ENCODE assay signal across 8 mouse cellular contexts in the genomic region with DNA sequence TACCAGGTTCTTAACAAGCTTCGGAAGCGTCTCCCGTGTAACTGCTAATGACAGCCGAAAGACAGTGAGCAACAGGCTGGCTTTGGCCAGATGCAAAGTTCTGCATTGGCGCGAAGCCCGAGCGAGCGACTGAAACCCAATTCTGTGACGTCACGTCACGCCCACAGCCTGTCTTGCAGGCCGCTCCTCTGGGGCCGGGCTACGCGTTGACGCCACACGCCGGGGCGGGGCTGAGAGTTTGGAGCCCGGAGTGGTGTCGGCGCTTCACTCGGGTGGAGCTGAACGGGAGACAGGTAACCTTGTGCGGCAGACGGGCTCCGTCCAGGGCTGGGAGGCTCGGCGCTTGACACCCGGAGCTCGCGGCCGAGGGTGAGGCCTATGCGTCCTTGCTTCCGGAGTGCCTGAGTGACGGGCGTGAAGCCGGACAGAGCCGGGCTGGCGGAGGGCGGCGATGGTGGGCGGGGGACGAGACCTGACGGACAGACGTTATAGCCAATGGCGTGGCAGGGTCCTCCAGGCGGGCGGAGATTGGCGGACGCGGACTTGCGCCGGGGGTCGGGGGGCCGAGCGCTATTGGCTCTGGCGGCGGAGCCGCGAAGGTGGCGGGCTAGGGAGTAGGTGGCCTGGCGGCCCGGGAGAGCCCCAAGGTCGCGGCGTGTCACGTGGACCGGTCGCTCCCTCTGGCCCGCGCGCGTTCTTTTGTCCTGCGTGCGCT. TPM values are rescaled to one million over a fixed set of nuclear protein-coding genes. Genes with fewer than 3 reads are reported as not detected.
DNase-seq lines count a peak whose midpoint lies in the region; ATAC-seq lines count a peak whose summit lies in the region.

Ogdh (plus strand) TSS at position 233 of the 715 bp plus-strand sequence.

- intact Hi-C loops in gastrocnemius, postnatal 14 days (cut with DNase I; ENCODE audit: low total_unique reads) = no loop called here
- intact Hi-C loops in left cerebral cortex, postnatal 10 days (cut with DNase I) = no loop called here

- peak; percentile 80 for ATAC-seq in inflammation-experienced regulatory T-cells, adult 6 months
- ATAC-seq in megakaryocyte-erythroid progenitor cell, adult 5-6 weeks (replicated peaks; ENCODE audit: low FRiP score, low TSS enrichment, poor library complexity, severe bottlenecking) = peak; percentile 92

- DNase-seq in adrenal gland, adult (ENCODE audit: inconsistent age in 2 of 2, low spot score in 1 of 2) = peak; percentile 99 to 100
- peak; percentile 99 for DNase-seq in embryo, embryonic 10.5 days (ENCODE audit: low spot score)
- DNase-seq in gastrocnemius, postnatal 14 days = peak; percentile 99
- DNase-seq in left cerebral cortex, postnatal 10 days (ENCODE audit: extremely low spot score in 1 of 2, low spot score in 2 of 2) = peak; percentile 98 to 100
- DNase-seq in right cerebral cortex, postnatal 25 days = peak; percentile 99
- DNase-seq in urinary bladder, postnatal 4 days (ENCODE audit: low spot score in 2 of 2) = peak; percentile 98

RNA-seq across cellular contexts. Expression of gene Ogdh, which starts in this region (rescaled TPM):
- 100 to 1,000 TPM; 497 to 603 TPM for total RNA-seq in gastrocnemius, postnatal 14 days (2021)
- polyA plus RNA-seq in inflammation-experienced regulatory T-cells, adult 6 months (2017; shearing (Covaris generic)) = 100 to 1,000 TPM; 132 to 161 (median 134) TPM
- 100 to 1,000 TPM; 230 to 235 TPM for total RNA-seq in left cerebral cortex, postnatal 10 days (2021)
- total RNA-seq in megakaryocyte-erythroid progenitor cell, adult 5-6 weeks (2014; fragmentation: Nextera tagmentation) = 125 and 127 TPM in 2 replicates
- 70.9 and 91.2 TPM in 2 replicates for total RNA-seq in megakaryocyte-erythroid progenitor cell, adult 5-6 weeks (2017)

Comparison
In these comparisons a context has a peak if more than half of its experiments do, and no peak if none do; other contexts are left out.
1. Peak in every context shown above with its lines: DNase-seq and ATAC-seq.